Mouse (Mus musculus) left cerebral cortex, postnatal 10 days (tissue): ENCODE measurements around the gene Lhfpl5. TPM values are rescaled to one million over a fixed set of nuclear protein-coding genes. Genes with fewer than 3 reads are reported as not detected.

ENCODE experiments used
- DNase-seq, 2 experiments: peaks; one replicate each; pipeline ENCODE4 v3.0.0; 2021 to 2022; ENCODE audit warnings: low spot score in 2 of 2, mixed read lengths in 1 of 2; ENCODE audit errors: extremely low spot score in 1 of 2
- intact Hi-C: fragments of 180-260 bp; cut with DNase I; formaldehyde crosslinking; loops from one replicate; pipeline ENCODE4 v1.15.1; 2025
- microRNA-seq: library from miRNA; unstranded; fragments of <30 nt; microRNA quantifications from one replicate; pipeline ENCODE4 v1.2.0, GENCODE M21; 2022
- total RNA-seq, 2 experiments: library from RNA; stranded (reverse); gene quantifications; 2 replicates each; pipeline ENCODE4 v1.2.3; 2021

The Lhfpl5 gene
- total RNA-seq, 2 experiments from 2014 or later: 4.3 to 5.1 TPM

GRCm38 (mm10) chr17:28618775-28619174, 43.3 kb downstream of the Lhfpl5 start:
- intact Hi-C loops: no loop called here

DNA sequence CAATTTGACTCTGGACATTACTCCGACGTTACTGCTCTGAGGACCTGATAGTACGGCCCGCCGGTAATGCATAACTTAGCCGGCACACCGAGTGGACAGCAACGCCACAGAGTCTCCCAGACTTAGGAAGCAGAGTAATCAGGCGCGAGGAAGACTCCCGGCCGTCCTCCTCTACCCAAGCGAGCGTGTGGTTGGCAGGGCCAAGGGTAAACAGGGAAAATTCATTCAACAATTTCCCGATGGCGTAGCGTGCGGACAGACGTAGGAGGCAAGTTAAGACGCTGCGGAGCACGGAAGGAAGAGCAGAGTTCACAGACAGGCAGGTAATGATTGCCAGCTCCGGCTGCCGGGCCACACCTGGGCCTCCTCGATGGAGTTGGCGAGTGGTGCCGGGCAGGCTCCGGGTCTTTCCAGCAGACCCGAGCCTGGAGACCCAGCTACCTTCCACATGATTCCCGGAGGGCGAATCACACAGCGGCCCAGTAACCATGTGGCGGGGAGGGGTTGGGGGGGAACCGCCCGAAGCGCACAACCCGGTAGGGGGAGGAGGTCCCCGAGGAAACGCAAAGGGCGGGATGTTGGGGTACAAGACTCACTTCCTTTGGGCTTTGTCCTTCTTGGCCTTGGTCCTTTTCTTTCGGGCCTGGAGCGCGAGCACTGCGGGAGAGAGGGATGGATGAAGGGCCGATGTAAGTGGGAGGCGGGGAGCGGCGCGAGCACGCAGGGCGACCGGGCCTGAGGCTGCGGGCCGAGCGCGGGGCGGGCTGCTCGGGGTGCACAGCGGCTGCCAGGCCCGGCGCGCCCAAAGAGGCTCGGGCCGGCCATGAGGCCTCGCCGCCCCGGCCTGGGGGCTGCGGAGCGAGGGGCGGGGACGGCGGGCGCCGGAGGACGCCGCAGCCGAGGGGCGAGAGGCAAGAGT, 46.2 kb downstream of the Lhfpl5 start:
- intact Hi-C loops: no loop called here
- peak; percentile 41 to 72 for DNase-seq

More at GRCm38 (mm10) chr17:28618775-28619174, 43.3 kb downstream of the Lhfpl5 start:
- no peak for DNase-seq

DNA sequence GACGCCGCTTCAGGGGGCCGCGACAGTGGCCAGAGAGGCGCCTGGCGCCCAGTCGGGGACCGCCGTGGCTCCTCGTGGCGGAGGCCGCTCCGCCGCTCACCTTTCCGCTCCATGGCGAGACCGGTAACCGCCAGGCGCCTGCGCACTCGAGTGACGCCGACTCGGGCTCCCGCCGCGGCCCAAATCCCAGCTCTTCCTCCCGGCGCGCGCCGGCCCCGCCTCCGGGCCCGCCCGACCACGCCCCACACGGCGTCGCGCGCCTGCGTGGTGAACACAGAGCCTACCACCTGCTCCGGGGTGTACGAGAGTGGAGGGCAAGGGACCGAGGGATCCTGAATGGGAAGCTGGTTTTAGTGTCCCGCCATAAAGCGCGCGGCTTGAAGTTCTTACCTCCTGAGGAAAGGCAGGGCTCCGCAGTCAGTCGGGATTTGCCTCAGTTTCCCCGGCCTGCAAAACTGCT, 46.9 kb downstream of the Lhfpl5 start, which contains the start of gene Srpk1:
Srpk1 (minus strand) TSS at position 410 of the 460 bp plus-strand sequence.
- intact Hi-C loops: no loop called here
- peak; percentile 83 to 94 for DNase-seq

DNA sequence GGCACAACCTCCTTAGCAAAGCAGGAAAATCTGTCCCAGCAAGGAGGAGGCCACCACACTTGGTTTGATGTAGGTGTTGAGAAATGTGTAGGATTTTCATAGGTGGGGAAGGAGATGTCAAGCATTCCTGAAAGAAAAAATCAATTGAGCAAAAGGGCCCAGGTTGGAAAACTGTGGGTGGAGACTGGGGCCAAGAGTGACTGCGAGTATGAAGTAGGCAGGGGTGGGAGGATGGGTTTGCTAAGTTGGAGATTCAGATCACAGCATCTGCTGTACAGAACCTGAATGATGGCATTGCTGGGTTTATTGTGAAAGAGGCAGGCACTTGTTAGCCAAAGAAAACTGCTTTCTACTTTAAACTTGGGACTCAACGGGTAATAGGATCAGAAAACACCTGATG, 49.4 kb downstream of the Lhfpl5 start:
- DNase-seq: no peak
- intact Hi-C loops: no loop called here

DNA sequence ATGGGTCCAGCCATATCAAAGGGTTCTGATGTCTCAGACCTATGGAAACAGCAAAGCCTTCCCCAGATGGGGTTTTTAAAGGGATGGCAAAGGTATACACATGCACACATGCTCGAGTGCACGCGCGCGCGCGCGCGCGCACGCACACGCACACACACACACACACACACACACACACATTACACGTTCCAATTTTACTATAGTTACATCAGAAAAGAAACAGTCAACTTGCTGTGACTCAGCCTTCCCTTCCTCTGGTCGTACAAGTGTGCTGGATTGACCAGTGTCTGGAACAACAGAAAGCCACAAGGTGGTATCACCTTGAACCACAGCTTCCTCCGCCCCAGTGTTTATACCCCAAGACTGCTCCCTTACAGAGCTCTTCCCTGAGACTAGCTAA, 49.9 kb downstream of the Lhfpl5 start:
- intact Hi-C loops: no loop called here
- DNase-seq: no peak

- intact Hi-C loops: no loop called here
- peak in 1 of 2 experiments; percentile 31 for DNase-seq
Observed at GRCm38 (mm10) chr17:28626937-28627336, 51.5 kb downstream of the Lhfpl5 start.

GRCm38 (mm10) chr17:28628248-28629124, 53.0 kb downstream of the Lhfpl5 start:
- no peak for DNase-seq
- intact Hi-C loops: no loop called here

DNA sequence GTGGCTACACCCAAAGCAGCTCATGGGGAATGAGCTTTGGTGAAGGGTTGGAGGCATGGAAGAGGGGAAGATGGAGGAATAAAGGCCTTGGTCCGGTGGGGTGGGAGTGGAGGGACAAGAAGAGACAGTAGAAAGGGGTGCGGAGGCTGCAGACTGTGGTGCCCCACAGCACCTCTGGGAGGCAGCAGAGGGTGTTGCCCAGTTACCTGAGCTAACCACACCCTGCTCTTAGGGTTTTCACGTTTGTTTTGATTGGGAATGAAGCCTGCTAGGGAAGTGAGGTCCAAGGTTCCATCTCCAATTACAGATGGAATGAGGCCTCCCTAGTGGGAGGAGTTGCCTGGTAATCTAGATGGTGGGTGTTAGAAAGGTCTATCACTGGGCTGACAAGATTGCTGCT, 53.7 kb downstream of the Lhfpl5 start:
- DNase-seq: no peak
- intact Hi-C loops: no loop called here

Small RNA genes within 50 kb of the gene (microRNA-seq; reads per million reads assigned to microRNA genes)
- not detected for gene Gm25195
- gene Mir6969: not detected

Other genes with a start within 250 kb of the Lhfpl5 start
- gene Rpl10a, start 247.2 kb upstream of the Lhfpl5 start, total RNA-seq: 100 to 1,000 TPM; 454 to 468 TPM
- gene Tead3, start 224.8 kb upstream of the Lhfpl5 start, total RNA-seq: 1 to 10 TPM; 3.0 to 3.3 TPM
- gene Tulp1, start 210.4 kb upstream of the Lhfpl5 start, total RNA-seq: not detected
- 10 to 100 TPM; 26.8 to 50.6 TPM for gene Fkbp5, start 58.1 kb upstream of the Lhfpl5 start, total RNA-seq
- not detected for gene Armc12, start 44.8 kb upstream of the Lhfpl5 start, total RNA-seq
- not detected for gene Clpsl2, start 26.2 kb upstream of the Lhfpl5 start, total RNA-seq
- not detected for gene Clps, start 14.9 kb upstream of the Lhfpl5 start, total RNA-seq
- gene Srpk1, start 47.1 kb downstream of the Lhfpl5 start, total RNA-seq: 100 to 1,000 TPM; 111 to 127 TPM
- 10 to 100 TPM in 1 of 2 experiments, 1 to 10 TPM in 1; 7.7 to 10.6 TPM for gene Slc26a8, start 114.6 kb downstream of the Lhfpl5 start, total RNA-seq
- gene Mapk14, start 115.7 kb downstream of the Lhfpl5 start, total RNA-seq: 10 to 100 TPM; 58.7 to 64.6 TPM
- gene AC170998.1, start 150.4 kb downstream of the Lhfpl5 start, total RNA-seq: 1 to 10 TPM; 2.9 to 4.4 TPM
- under 1 TPM; 0.66 to 0.75 TPM for gene Mapk13, start 193.7 kb downstream of the Lhfpl5 start, total RNA-seq
- gene Brpf3, start 225.4 kb downstream of the Lhfpl5 start, total RNA-seq: 10 to 100 TPM; 44.5 to 55.7 TPM